Mouse (Mus musculus): ENCODE results near the gene Ttc33. TPM values are rescaled to one million over a fixed set of nuclear protein-coding genes. Genes with fewer than 3 reads are reported as not detected.

Ttc33 gene
- polyA plus RNA-seq, 1 experiment from 2014 or later, result 51.1 TPM

DNA sequence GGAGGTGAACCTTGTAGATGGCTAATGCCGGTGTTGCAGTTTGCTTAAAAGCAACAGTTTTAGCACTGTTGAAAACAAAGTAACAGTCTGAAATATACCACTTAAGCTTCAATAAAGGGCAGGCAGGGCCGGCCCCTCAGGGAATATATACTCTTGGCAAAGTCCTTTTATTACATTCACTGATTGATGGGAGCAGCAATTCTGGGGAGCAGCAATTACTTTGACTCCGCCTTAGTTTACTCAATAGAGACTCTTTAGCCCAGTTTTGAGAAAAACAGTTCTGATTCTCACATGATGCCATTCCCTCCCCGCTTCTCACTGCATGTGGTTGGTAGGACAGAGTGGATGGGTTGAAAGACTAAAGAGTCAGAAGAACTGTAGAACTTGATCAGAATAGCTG, 36.1 kb upstream of the Ttc33 start:
- Histone ChIP-seq H3K36me3 (no peaks in the 10 kb centered on the region), H3K9me3 (no peaks in the 10 kb centered on the region), H3K27ac (replicated peaks) (no peak overlapping the region), H3K4me2 (replicated peaks) (no peak overlapping the region), H3K9ac (replicated peaks) (no peak overlapping the region), H3K4me1 (peaks cover 17% of the 10 kb centered on the region), H3K4me3 (no peak overlapping the region), H3K27me3 (no peaks in the 10 kb centered on the region)
- no peak for ATAC-seq (ENCODE audit: low FRiP score, low read depth)
- WGBS, result 90% methylated on average over 4 of the region's 4 CpGs

DNA sequence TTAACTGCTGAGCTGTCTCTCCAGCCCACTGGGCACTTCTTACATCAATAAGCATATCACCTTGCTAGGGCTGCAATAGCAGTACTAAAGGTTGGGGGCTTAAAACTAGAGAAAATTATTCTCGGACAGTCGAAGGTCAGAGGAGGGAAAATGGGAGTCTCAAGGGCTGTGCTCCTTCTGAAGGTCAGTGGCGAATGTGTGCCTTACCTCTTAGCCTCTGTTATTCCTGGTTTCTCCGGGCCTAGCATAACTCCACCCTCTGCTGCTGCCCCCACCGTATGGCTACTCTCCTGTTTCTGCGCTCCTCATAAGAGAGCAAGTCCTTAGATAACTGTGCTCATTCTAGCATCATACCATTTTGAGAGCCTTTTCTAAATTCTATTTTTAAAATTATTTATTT, 33.2 kb upstream of the Ttc33 start:
- no peak overlapping the region for H3K4me2 ChIP-seq (replicated peaks)
- H3K4me3 ChIP-seq, result no peak overlapping the region
- no peaks in the 10 kb centered on the region for H3K9me3 ChIP-seq
- ATAC-seq (ENCODE audit: low FRiP score, low read depth), result no peak
- no peak overlapping the region for H3K27ac ChIP-seq (replicated peaks)
- no peaks in the 10 kb centered on the region for H3K36me3 ChIP-seq
- no peak overlapping the region for H3K9ac ChIP-seq (replicated peaks)
- H3K4me1 ChIP-seq, result peaks cover 9% of the 10 kb centered on the region; the same call in 1 of the 2 replicates
- WGBS, result 86% methylated on average over 6 of the region's 6 CpGs
- H3K27me3 ChIP-seq, result no peaks in the 10 kb centered on the region

DNA sequence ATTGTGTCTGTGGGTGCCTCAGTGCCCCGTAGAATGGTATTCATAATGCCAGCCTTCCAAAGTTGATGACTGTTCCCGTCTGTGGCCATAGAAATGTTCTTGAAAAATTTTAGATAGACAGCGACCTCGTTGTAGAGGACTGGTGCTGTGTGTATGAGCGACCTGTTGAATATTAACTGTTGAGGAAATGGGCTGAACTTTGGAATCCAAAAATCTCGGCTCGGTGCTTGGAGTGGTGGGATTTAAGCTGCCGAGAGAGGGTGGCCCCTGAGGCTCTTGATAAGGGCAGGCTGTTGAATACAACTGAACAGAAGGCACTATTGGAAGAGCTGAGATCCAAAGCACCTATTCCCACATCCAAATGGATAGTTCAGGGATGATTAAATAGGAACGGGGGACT, 30.7 kb upstream of the Ttc33 start:
- no peaks in the 10 kb centered on the region for H3K27me3 ChIP-seq
- no peak for ATAC-seq (ENCODE audit: low FRiP score, low read depth)
- H3K9me3 ChIP-seq, result no peaks in the 10 kb centered on the region
- WGBS, result 91% methylated on average over 9 of the region's 9 CpGs
- 0 out of 2 replicates have a peak, but pooled peaks cover 6% of the 10 kb centered on the region for H3K4me1 ChIP-seq
- H3K4me2 ChIP-seq (replicated peaks), result no peak overlapping the region
- H3K4me3 ChIP-seq, result no peak overlapping the region
- no peaks in the 10 kb centered on the region for H3K36me3 ChIP-seq
- no peak overlapping the region for H3K27ac ChIP-seq (replicated peaks)
- no peak overlapping the region for H3K9ac ChIP-seq (replicated peaks)

DNA sequence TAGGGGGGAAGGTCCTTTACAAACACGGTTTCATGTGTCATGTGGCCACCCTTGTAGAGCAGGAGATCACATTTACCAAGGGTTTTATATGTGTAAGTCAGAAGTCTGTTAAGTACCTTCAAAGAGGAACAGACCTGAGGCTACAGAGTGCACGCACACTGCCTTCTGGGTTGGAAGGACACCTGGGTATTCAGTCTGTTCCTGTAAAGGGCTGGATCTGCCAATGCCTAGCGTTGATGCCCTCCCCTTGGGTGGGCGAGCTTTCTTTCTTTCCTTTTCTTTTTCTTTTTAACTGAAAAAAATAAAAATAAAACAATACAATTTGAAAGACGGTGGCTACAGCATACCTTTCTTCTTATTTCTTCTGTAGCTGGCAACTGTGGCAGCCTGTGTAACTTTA, 30.2 kb upstream of the Ttc33 start:
- H3K4me1 ChIP-seq, result 0 out of 2 replicates have a peak, but pooled peaks cover 6% of the 10 kb centered on the region
- no peaks in the 10 kb centered on the region for H3K9me3 ChIP-seq
- no peak overlapping the region for H3K4me3 ChIP-seq
- no peak for ATAC-seq (ENCODE audit: low FRiP score, low read depth)
- H3K9ac ChIP-seq (replicated peaks), result no peak overlapping the region
- no peaks in the 10 kb centered on the region for H3K36me3 ChIP-seq
- H3K4me2 ChIP-seq (replicated peaks), result no peak overlapping the region
- no peaks in the 10 kb centered on the region for H3K27me3 ChIP-seq
- 71% methylated on average over 5 of the region's 5 CpGs for WGBS
- H3K27ac ChIP-seq (replicated peaks), result no peak overlapping the region

DNA sequence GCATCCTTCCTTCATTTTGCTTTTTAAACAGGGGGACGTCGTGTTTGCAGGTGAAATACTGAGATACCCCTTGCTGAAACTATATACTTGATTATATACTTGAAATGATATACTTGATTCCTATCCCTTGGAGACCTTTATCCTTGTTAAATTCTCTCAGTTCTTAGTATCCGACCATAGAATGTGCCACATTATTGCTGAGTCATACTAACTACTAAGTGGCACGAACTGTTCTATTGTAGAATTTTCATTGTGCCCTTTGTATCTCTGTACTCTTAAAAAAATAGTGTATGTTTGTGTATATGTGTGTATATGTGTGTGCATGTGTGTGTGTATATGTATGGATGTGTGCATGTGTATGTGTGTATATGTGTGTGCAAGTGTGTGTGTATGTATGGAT, 29.0 kb upstream of the Ttc33 start:
- H3K9me3 ChIP-seq, result no peaks in the 10 kb centered on the region
- H3K4me3 ChIP-seq, result no peak overlapping the region
- H3K4me1 ChIP-seq, result 0 out of 2 replicates have a peak, but pooled peaks cover 6% of the 10 kb centered on the region
- H3K4me2 ChIP-seq (replicated peaks), result no peak overlapping the region
- H3K9ac ChIP-seq (replicated peaks), result no peak overlapping the region
- no peaks in the 10 kb centered on the region for H3K27me3 ChIP-seq
- H3K27ac ChIP-seq (replicated peaks), result no peak overlapping the region
- no peak for ATAC-seq (ENCODE audit: low FRiP score, low read depth)
- H3K36me3 ChIP-seq, result no peaks in the 10 kb centered on the region
- 89% methylated on average over 4 of the region's 4 CpGs for WGBS

DNA sequence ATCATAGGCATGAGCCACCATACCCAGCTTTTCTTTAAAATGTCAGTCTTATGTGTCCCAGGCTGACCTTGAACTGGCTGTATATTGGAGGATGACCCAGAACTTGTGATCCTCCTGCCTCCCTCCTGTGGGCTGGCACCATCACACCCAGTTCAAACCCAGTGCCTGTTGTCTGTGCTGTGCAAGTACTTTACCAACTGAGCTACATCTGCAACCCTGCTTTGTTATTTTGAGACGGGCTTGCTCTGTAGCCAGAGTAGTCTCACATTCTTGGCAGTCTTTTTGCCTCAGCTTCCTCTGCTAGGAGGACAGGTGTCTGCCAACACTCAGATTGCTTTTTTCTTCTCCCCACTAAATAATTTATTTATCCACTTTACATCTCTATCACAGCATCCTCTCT, 27.9 kb upstream of the Ttc33 start:
- Histone ChIP-seq H3K9me3 (no peaks in the 10 kb centered on the region), H3K36me3 (no peaks in the 10 kb centered on the region), H3K4me2 (replicated peaks) (no peak overlapping the region), H3K4me1 (0 out of 2 replicates have a peak, but pooled peaks cover 6% of the 10 kb centered on the region), H3K4me3 (no peak overlapping the region), H3K27ac (replicated peaks) (no peak overlapping the region), H3K9ac (replicated peaks) (no peak overlapping the region), H3K27me3 (no peaks in the 10 kb centered on the region)
- ATAC-seq (ENCODE audit: low FRiP score, low read depth), result no peak
- WGBS, result 83% methylated on average over 1 of the region's 1 CpGs

DNA sequence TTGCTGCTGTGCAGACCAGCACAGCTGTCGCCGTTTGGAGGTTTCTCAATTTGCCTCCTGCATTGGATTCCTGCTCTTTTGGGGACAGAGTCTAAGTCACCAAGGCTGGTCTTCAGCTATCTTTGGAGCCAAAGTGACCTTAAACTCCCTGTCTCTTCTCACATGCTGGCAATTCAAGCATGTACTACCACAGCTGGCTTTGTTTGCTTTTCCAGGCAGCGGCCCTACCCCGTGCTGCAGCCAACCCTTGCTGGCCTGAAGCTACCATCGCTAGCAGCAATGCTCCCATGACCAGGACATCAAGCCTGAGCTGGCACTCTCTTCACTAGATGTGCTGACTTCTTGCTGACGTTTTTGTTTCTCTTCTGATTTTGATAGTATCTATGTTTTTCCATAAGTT, 26.5 kb upstream of the Ttc33 start:
- H3K27me3 ChIP-seq, result no peaks in the 10 kb centered on the region
- 0 out of 2 replicates have a peak, but pooled peaks cover 6% of the 10 kb centered on the region for H3K4me1 ChIP-seq
- 80% methylated on average over 6 of the region's 6 CpGs for WGBS
- H3K9me3 ChIP-seq, result no peaks in the 10 kb centered on the region
- H3K36me3 ChIP-seq, result peaks cover 4% of the 10 kb centered on the region; the same call in 1 of the 2 replicates
- H3K4me2 ChIP-seq (replicated peaks), result no peak overlapping the region
- no peak overlapping the region for H3K4me3 ChIP-seq
- no peak overlapping the region for H3K27ac ChIP-seq (replicated peaks)
- ATAC-seq (ENCODE audit: low FRiP score, low read depth), result no peak
- no peak overlapping the region for H3K9ac ChIP-seq (replicated peaks)

DNA sequence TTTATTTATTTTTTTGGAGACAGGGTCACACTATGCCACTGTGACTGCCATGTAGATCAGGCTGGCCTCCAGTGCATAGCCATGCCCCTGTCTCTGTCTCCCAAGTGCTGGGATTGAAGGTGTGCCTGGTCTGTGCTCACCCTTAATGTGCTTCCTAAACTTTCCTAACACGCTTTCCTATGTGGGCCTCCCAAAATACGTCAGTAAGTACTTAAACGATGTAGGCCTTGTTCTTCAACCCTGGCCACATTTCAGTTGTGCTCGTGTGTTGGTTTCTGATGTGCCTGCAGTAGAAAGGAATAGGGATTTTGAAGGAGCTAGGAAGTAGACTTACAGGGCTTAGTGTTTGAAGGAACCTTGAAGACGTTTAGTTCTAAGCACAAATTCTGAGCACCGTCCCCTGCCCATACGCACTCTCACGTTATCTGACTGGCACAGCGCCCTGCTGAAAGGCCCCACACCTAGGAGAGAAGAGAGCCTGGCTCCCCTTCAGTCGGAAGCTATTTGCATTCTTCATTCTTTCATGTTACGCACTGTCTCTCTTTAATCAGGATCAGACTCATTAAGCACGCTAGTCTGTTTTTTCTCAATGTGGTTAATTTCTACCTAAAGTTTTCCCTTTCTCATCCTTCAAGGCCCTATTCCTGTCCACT, 20.1 kb upstream of the Ttc33 start:
- Histone ChIP-seq H3K36me3 (peaks cover 36% of the 10 kb centered on the region), H3K9ac (replicated peaks) (no peak overlapping the region), H3K27me3 (no peaks in the 10 kb centered on the region), H3K4me1 (no peaks in the 10 kb centered on the region), H3K4me2 (replicated peaks) (no peak overlapping the region), H3K27ac (replicated peaks) (no peak overlapping the region), H3K4me3 (no peak overlapping the region), H3K9me3 (no peaks in the 10 kb centered on the region)
- ATAC-seq (ENCODE audit: low FRiP score, low read depth), result no peak
- 90% methylated on average over 12 of the region's 12 CpGs for WGBS

DNA sequence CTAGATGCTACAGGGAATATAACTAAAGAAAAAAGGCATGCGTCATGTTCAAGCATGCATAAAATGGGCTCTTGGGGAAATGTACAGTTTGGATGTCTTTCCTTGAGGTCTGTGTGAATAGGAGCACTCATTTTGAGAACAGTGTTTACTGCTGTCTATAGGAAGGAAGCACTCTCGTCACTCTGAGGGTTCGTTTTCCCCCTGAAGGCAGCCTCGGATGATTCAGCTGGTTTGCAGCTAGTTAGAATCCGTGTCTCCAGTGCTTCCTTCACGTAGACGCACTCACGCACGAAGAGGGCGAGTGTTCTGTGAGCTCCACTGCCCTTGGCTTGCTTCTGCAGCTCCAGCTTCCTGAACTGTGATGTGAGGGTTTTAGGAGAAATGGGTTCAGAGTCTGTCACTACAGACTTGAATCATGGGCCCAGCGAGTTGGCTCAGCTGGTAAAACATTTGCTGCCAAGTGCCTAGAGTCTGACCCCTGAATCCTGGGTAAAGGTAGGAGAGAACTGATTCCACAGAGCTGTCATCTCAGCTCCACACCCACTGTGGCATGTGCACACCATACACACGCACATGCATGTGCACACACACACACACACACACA, 12.0 kb upstream of the Ttc33 start:
- WGBS, result 95% methylated on average over 12 of the region's 12 CpGs
- no peak for ATAC-seq (ENCODE audit: low FRiP score, low read depth)
- Histone ChIP-seq H3K27me3 (no peaks in the 10 kb centered on the region), H3K9ac (replicated peaks) (no peak overlapping the region), H3K4me2 (replicated peaks) (no peak overlapping the region), H3K36me3 (peaks cover 64% of the 10 kb centered on the region), H3K27ac (replicated peaks) (no peak overlapping the region), H3K4me3 (no peak overlapping the region), H3K4me1 (no peaks in the 10 kb centered on the region), H3K9me3 (no peaks in the 10 kb centered on the region)

DNA sequence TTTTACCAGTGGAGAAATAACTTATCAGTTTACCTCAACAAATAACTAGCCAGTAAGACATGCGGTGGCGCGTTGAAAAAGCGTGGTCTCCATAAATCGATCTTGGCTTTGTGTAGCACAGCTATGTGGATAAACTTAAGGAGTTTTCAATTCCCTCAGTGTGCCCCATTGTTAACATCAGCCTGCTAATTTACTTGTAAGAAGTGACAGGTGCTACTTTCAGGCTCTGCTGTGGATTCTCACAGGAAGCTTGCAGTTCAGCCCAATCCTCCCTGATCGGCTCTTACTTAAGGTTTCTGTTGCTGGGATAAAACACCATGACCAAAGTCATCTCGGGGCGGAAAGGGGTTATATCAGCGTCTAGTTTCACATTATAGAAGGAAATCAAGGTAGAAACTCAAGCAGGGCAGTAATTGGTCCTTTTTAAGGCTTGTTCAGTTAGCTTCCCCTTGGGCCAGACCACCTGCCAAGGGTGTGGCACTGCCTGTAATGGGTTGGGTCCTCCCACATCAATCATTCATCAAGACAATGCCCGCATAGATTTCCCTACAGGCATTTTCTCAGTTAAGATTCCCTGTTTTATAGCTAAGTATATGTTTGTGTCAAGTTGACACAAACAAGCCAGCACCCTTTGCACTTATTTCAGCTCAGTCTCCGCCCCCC, 526 bp upstream of the Ttc33 start:
- H3K27ac ChIP-seq (replicated peaks), result peak overlapping the region; percentile 87
- H3K9ac ChIP-seq (replicated peaks), result peak overlapping the region; percentile 82
- WGBS, result 46% methylated on average over 11 of the region's 11 CpGs
- H3K27me3 ChIP-seq, result no peaks in the 10 kb centered on the region
- H3K4me2 ChIP-seq (replicated peaks), result peak overlapping the region; percentile 82
- no peaks in the 10 kb centered on the region for H3K9me3 ChIP-seq
- H3K4me3 ChIP-seq, result peak overlapping the region; percentile 96
- peaks cover 16% of the 10 kb centered on the region for H3K4me1 ChIP-seq
- peak; percentile 65 for ATAC-seq (ENCODE audit: low FRiP score, low read depth)
- peaks cover 8% of the 10 kb centered on the region; the same call in 1 of the 2 replicates for H3K36me3 ChIP-seq

DNA sequence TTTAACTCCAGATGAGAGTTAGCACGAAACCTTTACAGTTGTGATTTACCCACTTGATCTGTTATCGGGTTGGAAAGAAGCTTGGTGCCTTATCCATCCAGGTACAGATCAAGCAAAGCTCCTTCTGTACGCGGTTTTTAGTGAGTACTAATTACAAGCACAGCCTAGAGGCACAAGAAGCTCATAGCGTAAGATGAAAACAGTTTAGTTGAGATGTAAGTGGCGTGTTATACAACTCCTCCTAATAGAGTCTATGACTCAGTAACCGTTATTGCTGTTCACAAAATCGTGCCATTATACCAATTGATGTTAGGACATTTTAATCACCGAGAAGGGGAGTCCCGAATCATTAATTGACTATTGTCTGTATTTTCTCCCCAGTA, 959 bp downstream of the Ttc33 start:
- ATAC-seq (ENCODE audit: low FRiP score, low read depth), result peak; percentile 1; the same call in 1 of the 2 replicates
- H3K27ac ChIP-seq (replicated peaks), result peak overlapping the region; percentile 87; the same call in 1 of the 2 replicates

DNA sequence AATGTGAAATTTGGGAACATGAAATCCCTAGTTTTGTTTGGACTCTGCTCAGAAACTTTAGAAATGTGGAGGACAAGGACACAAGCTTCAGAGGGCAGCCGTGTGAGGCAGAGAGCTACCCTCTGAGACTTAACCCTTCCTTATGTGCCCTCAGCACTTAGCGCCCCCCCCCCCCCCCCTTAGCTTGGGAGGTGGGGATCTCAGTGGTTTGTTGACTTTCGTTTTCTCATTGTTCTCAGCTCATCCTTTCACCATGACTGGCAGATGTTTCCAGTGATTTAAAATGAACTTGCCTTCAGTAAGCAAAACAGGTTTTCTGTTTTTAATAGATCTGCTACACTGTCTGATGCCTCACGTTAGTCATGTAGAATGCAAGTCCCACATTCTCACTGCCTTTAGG, 1.8 kb downstream of the Ttc33 start:
- no peaks in the 10 kb centered on the region for H3K27me3 ChIP-seq
- no peak overlapping the region for H3K4me2 ChIP-seq (replicated peaks)
- H3K27ac ChIP-seq (replicated peaks), result no peak overlapping the region
- H3K4me3 ChIP-seq, result no peak overlapping the region
- H3K9ac ChIP-seq (replicated peaks), result no peak overlapping the region
- H3K36me3 ChIP-seq, result peaks cover 23% of the 10 kb centered on the region
- no peak for ATAC-seq (ENCODE audit: low FRiP score, low read depth)
- WGBS, result 58% methylated on average over 4 of the region's 4 CpGs
- peaks cover 16% of the 10 kb centered on the region for H3K4me1 ChIP-seq
- no peaks in the 10 kb centered on the region for H3K9me3 ChIP-seq

More for the DNA sequence above, 959 bp downstream of the Ttc33 start:
- peaks cover 17% of the 10 kb centered on the region for H3K36me3 ChIP-seq
- peaks cover 16% of the 10 kb centered on the region for H3K4me1 ChIP-seq
- no peaks in the 10 kb centered on the region for H3K27me3 ChIP-seq
- peak overlapping the region; percentile 96 for H3K4me3 ChIP-seq
- 46% methylated on average over 10 of the region's 10 CpGs for WGBS
- H3K4me2 ChIP-seq (replicated peaks), result peak overlapping the region; percentile 82
- H3K9me3 ChIP-seq, result no peaks in the 10 kb centered on the region
- H3K9ac ChIP-seq (replicated peaks), result peak overlapping the region; percentile 82

All from midbrain, embryonic 12.5 days (tissue).